Mouse (Mus musculus) intestine, postnatal 0 days (tissue): Measurements from ENCODE around the gene Pigr. TPM values are rescaled to one million over a fixed set of nuclear protein-coding genes. Genes with fewer than 3 reads are reported as not detected.

Experiments
- ATAC-seq: fragments of 200-750 bp; cut with Nextera tagmentation; 2 replicates; pipeline ENCODE4 v1.8.0; 2017; ENCODE audit warnings: mild to moderate bottlenecking, moderate TSS enrichment, moderate library complexity
- H3K27ac ChIP-seq: fragments of 300-500 bp; sonication (generic); 2 replicates; pipeline ENCODE4 v1.5.1; 2014; ENCODE audit warnings: mild to moderate bottlenecking, low read depth, low read length, moderate library complexity
- H3K27me3 ChIP-seq: fragments of 300-500 bp; sonication (generic); replicated peaks from 2 replicates; pipeline ENCODE4 v1.6.1; 2014; ENCODE audit warnings: low read length, mixed read lengths; ENCODE audit not compliant: control insufficient read depth, insufficient read depth
- H3K36me3 ChIP-seq: fragments of 300-500 bp; sonication (generic); 2 replicates; pipeline ENCODE4 v1.6.1; 2014; ENCODE audit warnings: mild to moderate bottlenecking, moderate library complexity; ENCODE audit not compliant: control insufficient read depth, insufficient read depth
- H3K4me1 ChIP-seq: fragments of 300-500 bp; sonication (generic); replicated peaks from 2 replicates; pipeline ENCODE4 v1.6.1; 2014; ENCODE audit warnings: antibody characterized with exemption, low read length, mixed read lengths; ENCODE audit not compliant: control insufficient read depth, insufficient read depth
- H3K4me2 ChIP-seq: fragments of 300-500 bp; sonication (generic); replicated peaks from 2 replicates; pipeline ENCODE4 v1.6.1; 2014; ENCODE audit warnings: low read depth, mild to moderate bottlenecking, moderate library complexity
- H3K4me3 ChIP-seq: fragments of 300-500 bp; sonication (generic); 2 replicates; pipeline ENCODE4 v1.5.1; 2014; ENCODE audit warnings: low read depth, low read length
- H3K9ac ChIP-seq: fragments of 300-500 bp; sonication (generic); 2 replicates; pipeline ENCODE4 v1.6.1; 2014; ENCODE audit warnings: mild to moderate bottlenecking, low read depth, low read length
- H3K9me3 ChIP-seq: fragments of 300-500 bp; sonication (generic); 2 replicates; pipeline ENCODE4 v1.6.1; 2016; ENCODE audit warnings: mixed run types; ENCODE audit not compliant: control insufficient read depth
- CTCF ChIP-seq: sonication (generic); IDR thresholded peaks from 2 replicates; pipeline ENCODE4 v1.5.1; 2016; ENCODE audit warnings: low read depth, mild to moderate bottlenecking, control low read depth, antibody characterized with exemption, moderate library complexity
- WGBS: fragments of 180-500 bp; shearing (Covaris S2); extraction: QIAGEN DNeasy Blood & Tissue Kit; methylation state at CpG from one replicate; pipeline ENCODE4 v1.1.7; 2014; 5-methylcytosine and 5-hydroxymethylcytosine counted together
- polyA plus RNA-seq: library from polyadenylated mRNA; unstranded; fragments of >200 nt; fragmentation: Nextera tagmentation; extraction: Ambion mirVana; gene quantifications from 2 replicates; pipeline ENCODE4 v1.2.1, GENCODE M21; 2015

Pigr gene
- polyA plus RNA-seq, 1 experiment from 2014 or later, result 14.0 TPM

- no peaks in the 10 kb centered on the region for H3K9me3 ChIP-seq
- no peak overlapping the region for H3K4me3 ChIP-seq
- no peak overlapping the region for H3K4me2 ChIP-seq
- TF ChIP-seq CTCF, result peak; percentile 59
- H3K36me3 ChIP-seq, result no peaks in the 10 kb centered on the region
- no peaks in the 10 kb centered on the region for H3K27me3 ChIP-seq
- no peak overlapping the region for H3K27ac ChIP-seq
- H3K9ac ChIP-seq, result no peak overlapping the region
- whole genome bisulfite sequencing, result 62% methylated on average over 6 of the region's 6 CpGs
- ATAC-seq, result no peak
- no peaks in the 10 kb centered on the region; the same call in 1 of the 2 replicates for H3K4me1 ChIP-seq
These were observed 11.8 kb downstream of the Pigr start for GRCm38 (mm10) chr1:130838288-130838687.

GRCm38 (mm10) chr1:130840599-130841379, 14.3 kb downstream of the Pigr start:
- 0 out of 2 replicates have a peak overlapping the region, but pooled peaks have one; percentile 7 for H3K4me2 ChIP-seq
- H3K9me3 ChIP-seq, result no peaks in the 10 kb centered on the region
- no peaks in the 10 kb centered on the region for H3K27me3 ChIP-seq
- no peak for TF ChIP-seq CTCF
- peak; percentile 71 for ATAC-seq
- 18% methylated on average over 8 of the region's 8 CpGs for WGBS
- H3K4me1 ChIP-seq, result no peaks in the 10 kb centered on the region; the same call in 1 of the 2 replicates
- no peak overlapping the region for H3K4me3 ChIP-seq
- H3K36me3 ChIP-seq, result no peaks in the 10 kb centered on the region; the same call in 1 of the 2 replicates
- H3K9ac ChIP-seq, result no peak overlapping the region
- no peak overlapping the region for H3K27ac ChIP-seq

GRCm38 (mm10) chr1:130841621-130842020, 15.1 kb downstream of the Pigr start:
- ATAC-seq, result no peak
- H3K4me3 ChIP-seq, result no peak overlapping the region
- no peak overlapping the region for H3K27ac ChIP-seq
- WGBS, result 77% methylated on average over 7 of the region's 7 CpGs
- H3K9me3 ChIP-seq, result no peaks in the 10 kb centered on the region
- H3K36me3 ChIP-seq, result no peaks in the 10 kb centered on the region; the same call in 1 of the 2 replicates
- H3K4me1 ChIP-seq, result no peaks in the 10 kb centered on the region; the same call in 1 of the 2 replicates
- no peak overlapping the region for H3K9ac ChIP-seq
- no peak for TF ChIP-seq CTCF
- no peaks in the 10 kb centered on the region for H3K27me3 ChIP-seq
- no peak overlapping the region for H3K4me2 ChIP-seq

- TF ChIP-seq CTCF, result no peak
- Histone ChIP-seq H3K4me3 (no peak overlapping the region), H3K4me1 (no peaks in the 10 kb centered on the region; the same call in 1 of the 2 replicates), H3K27ac (no peak overlapping the region), H3K9me3 (no peaks in the 10 kb centered on the region), H3K9ac (no peak overlapping the region), H3K27me3 (no peaks in the 10 kb centered on the region), H3K36me3 (no peaks in the 10 kb centered on the region; the same call in 1 of the 2 replicates), H3K4me2 (no peak overlapping the region)
- WGBS, result 76% methylated on average over 7 of the region's 7 CpGs
- ATAC-seq, result no peak
These were observed 18.0 kb downstream of the Pigr start for GRCm38 (mm10) chr1:130844516-130844915.

- TF ChIP-seq CTCF, result no peak
- WGBS, result 90% methylated on average over 10 of the region's 10 CpGs
- H3K27ac ChIP-seq, result no peak overlapping the region
- ATAC-seq, result no peak
- H3K4me2 ChIP-seq, result no peak overlapping the region
- H3K4me1 ChIP-seq, result no peaks in the 10 kb centered on the region
- H3K4me3 ChIP-seq, result no peak overlapping the region
- H3K9me3 ChIP-seq, result no peaks in the 10 kb centered on the region
- no peak overlapping the region for H3K9ac ChIP-seq
- H3K36me3 ChIP-seq, result no peaks in the 10 kb centered on the region; the same call in 1 of the 2 replicates
- H3K27me3 ChIP-seq, result no peaks in the 10 kb centered on the region
These were observed 23.2 kb downstream of the Pigr start for GRCm38 (mm10) chr1:130849530-130850214.

GRCm38 (mm10) chr1:130850405-130850804, 23.9 kb downstream of the Pigr start:
- Histone ChIP-seq H3K27me3 (no peaks in the 10 kb centered on the region), H3K36me3 (no peaks in the 10 kb centered on the region), H3K4me2 (no peak overlapping the region), H3K4me1 (no peaks in the 10 kb centered on the region), H3K9ac (no peak overlapping the region), H3K9me3 (no peaks in the 10 kb centered on the region), H3K4me3 (no peak overlapping the region), H3K27ac (no peak overlapping the region)
- WGBS, result 89% methylated on average over 5 of the region's 5 CpGs
- TF ChIP-seq CTCF, result no peak
- no peak for ATAC-seq
